Mouse (Mus musculus) embryonic facial prominence, embryonic 14.5 days (tissue): ENCODE data around the gene Rasal1. TPM values are rescaled to one million over a fixed set of nuclear protein-coding genes. Genes with fewer than 3 reads are reported as not detected.

Source experiments
- ATAC-seq: fragments of 200-750 bp; cut with Nextera tagmentation; 2 replicates; pipeline ENCODE4 v1.8.0; 2017; ENCODE audit warnings: low read depth, moderate number of reproducible peaks, moderate TSS enrichment
- DNase-seq: peaks from one replicate; pipeline ENCODE4 v3.0.0-alpha.2; 2015; ENCODE audit warnings: low spot score
- H3K27ac ChIP-seq: fragments of 300-500 bp; sonication (generic); replicated peaks from 2 replicates; pipeline ENCODE4 v1.5.1; 2014; ENCODE audit warnings: low read depth, mild to moderate bottlenecking, low read length, moderate library complexity
- H3K27me3 ChIP-seq: fragments of 300-500 bp; sonication (generic); replicated peaks from 2 replicates; pipeline ENCODE4 v1.6.1; 2014; ENCODE audit warnings: low read length; ENCODE audit not compliant: control insufficient read depth, insufficient read depth
- H3K36me3 ChIP-seq: fragments of 300-500 bp; sonication (generic); 2 replicates; pipeline ENCODE4 v1.6.1; 2014; ENCODE audit warnings: low read length, mixed read lengths; ENCODE audit not compliant: control insufficient read depth, insufficient read depth
- H3K4me1 ChIP-seq: fragments of 300-500 bp; sonication (generic); 2 replicates; pipeline ENCODE4 v1.6.1; 2014; ENCODE audit warnings: antibody characterized with exemption, low read length; ENCODE audit not compliant: control insufficient read depth, insufficient read depth
- H3K4me2 ChIP-seq: fragments of 300-500 bp; sonication (generic); 2 replicates; pipeline ENCODE4 v1.6.1; 2014; ENCODE audit warnings: low read depth, mild to moderate bottlenecking, low read length, moderate library complexity, mixed read lengths
- H3K4me3 ChIP-seq: fragments of 300-500 bp; sonication (generic); 2 replicates; pipeline ENCODE4 v1.5.1; 2014; ENCODE audit warnings: low read depth, mild to moderate bottlenecking, low read length
- H3K9ac ChIP-seq: fragments of 300-500 bp; sonication (generic); 2 replicates; pipeline ENCODE4 v1.6.1; 2014; ENCODE audit warnings: low read depth, mild to moderate bottlenecking, low read length, moderate library complexity, mixed read lengths
- H3K9me3 ChIP-seq: fragments of 300-500 bp; sonication (generic); 2 replicates; pipeline ENCODE4 v1.6.1; 2016; ENCODE audit warnings: low read length; ENCODE audit not compliant: control insufficient read depth
- WGBS: fragments of 180-500 bp; shearing (Covaris S2); extraction: QIAGEN DNeasy Blood & Tissue Kit; methylation state at CpG from one replicate; pipeline ENCODE4 v1.1.7; 2014; 5-methylcytosine and 5-hydroxymethylcytosine counted together
- polyA plus RNA-seq: library from polyadenylated mRNA; unstranded; fragments of >200 nt; fragmentation: Nextera tagmentation; extraction: Ambion mirVana; gene quantifications from 2 replicates; pipeline ENCODE4 v1.2.1, GENCODE M21; 2014

Gene Rasal1
- polyA plus RNA-seq = 0.50 and 1.4 TPM in 2 replicates

DNA sequence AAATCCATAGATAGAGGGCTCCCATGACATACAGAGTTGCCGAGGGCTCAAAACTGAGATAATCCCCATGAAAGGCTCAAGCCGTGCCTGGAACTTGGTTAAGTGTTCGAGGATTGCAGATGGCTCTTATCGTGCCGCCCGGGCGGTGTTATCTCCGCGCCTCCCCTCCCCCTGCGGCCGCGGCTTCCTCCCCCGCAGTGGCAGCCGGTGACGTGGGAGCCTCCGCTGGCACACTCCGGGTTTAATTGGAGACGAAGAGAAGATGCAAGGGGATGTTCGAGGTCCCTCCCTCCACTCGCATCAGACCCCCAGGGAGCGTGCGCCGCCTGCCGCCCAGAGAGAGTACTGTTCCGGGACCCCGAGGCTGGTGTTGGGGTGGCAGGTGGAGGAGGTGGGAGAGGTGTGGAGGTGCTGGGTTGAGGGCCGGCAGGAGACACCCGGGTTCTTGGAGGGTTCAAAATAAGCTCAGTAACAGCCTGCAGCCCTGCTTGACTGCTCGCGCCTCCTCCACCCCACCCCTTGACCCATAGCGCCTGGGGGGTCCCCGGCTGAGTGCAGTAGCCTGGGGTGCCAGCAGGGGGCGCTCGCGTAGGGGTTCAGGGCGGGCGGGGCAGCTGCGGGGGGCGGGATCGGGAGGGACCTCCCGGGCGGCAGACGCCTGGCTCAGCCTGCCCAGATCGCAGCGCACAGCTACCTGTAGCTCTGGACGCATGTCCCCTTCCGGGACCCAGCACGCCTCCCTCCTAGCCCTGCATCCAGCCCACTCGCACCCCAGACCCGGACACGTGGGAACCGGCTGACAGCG lies at the start of gene Rasal1:
TSS of gene Rasal1 (plus strand) at position 244 of the 805 bp plus-strand sequence.
- WGBS = under 1% methylated on average over 38 of the region's 53 CpGs
- Histone ChIP-seq H3K9ac (peak within 1 kb of the TSS; percentile 30; the same call in 1 of the 2 replicates), H3K27me3 (peaks cover 49% of the 10 kb centered on the region), H3K36me3 (no peaks in the 10 kb centered on the region), H3K9me3 (no peaks in the 10 kb centered on the region), H3K27ac (no peak within 1 kb of the TSS), H3K4me3 (peak within 1 kb of the TSS; percentile 25), H3K4me2 (peak within 1 kb of the TSS; percentile 50), H3K4me1 (no peaks in the 10 kb centered on the region)
- DNase-seq = no peak
- peak; percentile 62; the same call in 1 of the 2 replicates for ATAC-seq

DNA sequence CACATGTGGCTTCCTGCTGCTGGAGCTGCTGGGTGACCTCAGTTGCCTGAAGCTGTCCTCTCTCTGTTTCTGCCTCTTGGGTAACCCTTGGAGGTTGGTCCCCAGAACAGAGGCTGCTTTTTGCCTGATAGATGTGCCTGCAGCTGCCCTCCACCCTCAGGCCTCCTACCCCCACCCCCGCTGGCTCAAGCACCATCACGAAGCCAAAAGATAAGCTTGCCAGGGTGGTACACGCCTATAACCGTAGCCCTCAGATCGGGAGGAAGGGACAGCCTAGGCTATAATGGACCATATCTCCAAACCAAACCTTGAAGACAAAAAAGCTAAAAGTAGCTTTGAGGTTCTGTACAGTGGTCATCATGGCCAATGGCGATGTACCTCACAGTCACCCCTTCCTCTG lies 49.0 kb upstream of the Rasal1 start:
- Histone ChIP-seq H3K27me3 (no peaks in the 10 kb centered on the region), H3K9me3 (no peaks in the 10 kb centered on the region), H3K4me3 (no peak overlapping the region), H3K4me2 (no peak overlapping the region), H3K9ac (no peak overlapping the region), H3K36me3 (no peaks in the 10 kb centered on the region), H3K27ac (no peak overlapping the region), H3K4me1 (no peaks in the 10 kb centered on the region)
- ATAC-seq (no peak), DNase-seq (no peak)
- 97% methylated on average over 6 of the region's 6 CpGs for WGBS

DNA sequence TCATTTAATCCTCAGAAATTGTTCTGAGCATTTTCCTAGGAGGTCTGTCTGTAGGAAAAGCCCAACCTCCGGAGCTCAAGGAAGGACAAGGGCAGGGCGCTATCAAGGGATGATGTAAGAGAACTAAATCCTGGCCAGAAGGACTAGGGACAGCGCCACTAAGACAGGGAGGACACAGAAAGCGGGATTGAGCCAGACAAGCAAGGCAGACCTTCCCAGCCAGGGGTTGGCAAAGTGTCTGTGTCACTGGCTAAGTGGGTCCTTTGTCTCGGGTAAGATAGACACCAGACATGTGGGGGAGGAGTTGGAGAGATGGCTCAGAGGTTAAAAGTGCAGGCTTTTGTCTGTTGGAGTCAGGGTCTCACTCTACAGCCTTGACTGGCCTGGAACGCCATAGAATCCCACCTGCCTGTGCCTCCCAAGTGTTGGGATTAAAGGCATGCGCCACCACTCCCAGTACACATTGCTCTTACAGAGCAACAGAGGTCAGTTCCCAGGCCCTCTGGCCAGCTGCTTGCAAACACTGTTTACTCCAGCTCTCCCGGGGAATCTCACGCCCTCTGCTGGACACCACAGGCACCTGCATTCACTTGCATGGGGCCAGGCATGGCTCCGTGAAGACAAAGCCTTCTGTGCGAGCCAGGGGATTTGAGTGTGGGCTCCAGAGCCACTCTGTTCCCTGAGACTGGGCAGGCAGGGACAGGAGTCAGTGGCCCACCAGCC lies 47.5 kb upstream of the Rasal1 start:
- Histone ChIP-seq H3K4me2 (no peak overlapping the region), H3K9me3 (no peaks in the 10 kb centered on the region), H3K27me3 (no peaks in the 10 kb centered on the region), H3K4me1 (no peaks in the 10 kb centered on the region; the same call in 1 of the 2 replicates), H3K36me3 (no peaks in the 10 kb centered on the region), H3K27ac (no peak overlapping the region), H3K9ac (no peak overlapping the region), H3K4me3 (no peak overlapping the region)
- DNase-seq = no peak
- WGBS = 54% methylated on average over 11 of the region's 11 CpGs
- no peak for ATAC-seq

DNA sequence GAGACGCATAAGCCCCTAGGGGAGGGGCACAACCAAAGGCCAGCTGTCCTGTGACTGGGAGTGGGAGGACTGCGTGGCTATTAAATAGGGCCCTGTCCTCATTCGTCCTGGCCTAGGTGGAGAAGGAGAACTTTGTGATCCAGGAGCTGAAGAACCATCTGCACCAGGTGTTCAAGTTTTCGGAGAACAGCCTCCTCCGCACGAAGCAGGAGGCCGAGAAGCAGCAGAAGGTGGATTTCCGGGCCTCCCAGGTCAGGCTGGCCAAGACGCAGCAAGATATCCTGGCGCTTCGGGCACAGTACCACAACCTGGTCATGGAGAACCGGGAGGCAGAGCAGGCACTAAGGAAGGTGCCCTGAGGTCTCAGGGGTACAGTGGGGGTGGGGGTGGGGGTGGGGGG lies 46.4 kb upstream of the Rasal1 start:
- Histone ChIP-seq H3K4me2 (no peak overlapping the region), H3K27me3 (no peaks in the 10 kb centered on the region), H3K27ac (no peak overlapping the region), H3K9me3 (no peaks in the 10 kb centered on the region), H3K4me3 (no peak overlapping the region), H3K9ac (no peak overlapping the region), H3K4me1 (no peaks in the 10 kb centered on the region; the same call in 1 of the 2 replicates), H3K36me3 (no peaks in the 10 kb centered on the region)
- WGBS = 91% methylated on average over 12 of the region's 12 CpGs
- ATAC-seq = no peak
- no peak for DNase-seq

DNA sequence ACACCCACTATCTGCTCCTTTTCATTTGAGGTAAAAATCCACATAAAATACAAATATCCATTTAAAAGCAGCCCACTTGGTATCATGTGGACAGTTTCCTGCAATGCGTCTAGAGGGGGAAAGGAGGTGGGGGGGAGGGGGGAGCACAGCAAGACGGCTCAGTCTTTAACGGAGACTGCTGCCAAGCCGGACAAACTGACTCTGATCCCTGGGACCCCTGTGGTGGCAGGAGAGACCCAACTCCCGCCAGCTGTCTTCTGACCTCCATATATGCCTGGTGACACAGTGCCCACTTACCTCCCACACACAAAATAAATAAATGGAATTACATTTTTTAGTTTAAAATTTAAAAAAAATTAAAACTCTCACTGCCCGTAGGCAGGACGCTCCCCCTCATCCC lies 45.1 kb upstream of the Rasal1 start:
- WGBS = 61% methylated on average over 7 of the region's 7 CpGs
- H3K27me3 ChIP-seq = no peaks in the 10 kb centered on the region
- H3K27ac ChIP-seq = no peak overlapping the region
- H3K4me3 ChIP-seq = no peak overlapping the region
- no peak for DNase-seq
- H3K9me3 ChIP-seq = no peaks in the 10 kb centered on the region
- H3K4me2 ChIP-seq = no peak overlapping the region
- no peak overlapping the region for H3K9ac ChIP-seq
- H3K36me3 ChIP-seq = no peaks in the 10 kb centered on the region
- H3K4me1 ChIP-seq = no peaks in the 10 kb centered on the region; the same call in 1 of the 2 replicates
- ATAC-seq = no peak

DNA sequence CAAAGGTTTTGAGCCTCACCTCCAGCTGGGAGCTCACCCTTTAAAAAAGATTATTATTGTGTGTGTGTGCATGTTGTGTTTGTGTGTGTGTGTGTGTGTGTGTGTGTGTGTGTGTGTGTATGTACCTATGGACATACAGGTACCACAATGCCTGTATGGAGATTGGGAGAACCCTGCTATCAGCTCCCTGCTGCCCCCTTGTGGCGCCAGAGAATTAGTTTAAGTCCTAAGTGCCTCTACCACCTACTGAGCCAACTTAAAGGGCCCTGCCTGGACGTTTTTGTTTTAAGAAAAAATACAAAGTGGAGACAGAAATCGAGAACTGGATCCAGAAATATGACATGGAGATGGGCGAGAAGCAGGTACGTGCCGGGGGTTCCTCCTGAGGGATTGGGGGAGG lies 43.8 kb upstream of the Rasal1 start:
- Histone ChIP-seq H3K9me3 (no peaks in the 10 kb centered on the region), H3K4me1 (no peaks in the 10 kb centered on the region; the same call in 1 of the 2 replicates), H3K27me3 (no peaks in the 10 kb centered on the region), H3K4me2 (peak overlapping the region; percentile 67), H3K27ac (no peak overlapping the region; the same call in 1 of the 2 replicates), H3K9ac (peak overlapping the region; percentile 53), H3K36me3 (0 out of 2 replicates have a peak, but pooled peaks cover 2% of the 10 kb centered on the region), H3K4me3 (peak overlapping the region; percentile 39)
- 0% methylated on average over 6 of the region's 6 CpGs for WGBS
- ATAC-seq (peak; percentile 73), DNase-seq (peak; percentile 87)

DNA sequence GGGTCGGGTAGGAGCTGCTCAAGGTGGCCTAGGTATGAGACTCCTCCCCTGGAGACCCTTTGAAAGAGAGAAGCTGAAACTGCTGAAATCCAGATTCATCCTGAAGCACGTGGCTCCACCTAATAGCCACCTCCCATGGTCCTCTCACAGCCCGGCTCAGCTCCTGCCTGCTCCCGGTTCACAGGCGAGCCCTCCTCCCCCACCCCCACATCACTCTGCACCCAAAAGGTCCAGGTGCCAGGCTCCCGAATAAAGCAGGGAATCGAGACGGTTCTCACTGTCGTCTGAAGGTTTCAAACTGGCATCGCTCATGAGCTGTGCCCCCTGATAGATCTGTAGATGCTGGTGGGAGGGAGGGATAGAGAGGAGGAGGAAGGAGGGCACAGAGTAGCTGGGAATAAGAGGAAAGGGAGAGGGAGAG lies 43.4 kb upstream of the Rasal1 start:
- H3K4me3 ChIP-seq = peak overlapping the region; percentile 39
- no peaks in the 10 kb centered on the region for H3K9me3 ChIP-seq
- H3K27me3 ChIP-seq = no peaks in the 10 kb centered on the region
- H3K9ac ChIP-seq = peak overlapping the region; percentile 53
- ATAC-seq = peak; percentile 26
- 0 out of 2 replicates have a peak, but pooled peaks cover 2% of the 10 kb centered on the region for H3K36me3 ChIP-seq
- DNase-seq = no peak
- 2% methylated on average over 10 of the region's 10 CpGs for WGBS
- H3K4me2 ChIP-seq = peak overlapping the region; percentile 67
- H3K27ac ChIP-seq = no peak overlapping the region; the same call in 1 of the 2 replicates
- no peaks in the 10 kb centered on the region; the same call in 1 of the 2 replicates for H3K4me1 ChIP-seq

DNA sequence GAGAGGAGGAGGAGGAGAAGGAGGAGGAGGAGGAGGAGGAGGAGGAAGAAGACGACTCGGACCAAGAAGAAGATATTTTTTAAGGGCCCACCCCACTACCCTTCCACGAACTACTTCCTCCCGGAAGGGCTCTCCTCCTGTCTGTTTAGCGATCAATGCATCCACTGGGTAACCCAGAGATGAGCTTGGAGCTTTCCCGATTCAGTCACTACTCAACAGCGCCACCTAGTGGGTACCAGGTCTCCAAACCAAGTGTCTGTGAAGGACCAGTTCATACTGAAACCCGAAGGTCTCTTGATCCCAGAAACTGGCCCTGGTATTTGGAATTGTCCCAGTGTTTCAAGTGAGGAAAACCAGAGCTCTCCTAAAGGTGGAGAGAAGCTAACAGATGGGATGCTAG lies 42.9 kb upstream of the Rasal1 start:
- H3K9me3 ChIP-seq = no peaks in the 10 kb centered on the region
- DNase-seq (peak; percentile 95), ATAC-seq (peak; percentile 80)
- no peaks in the 10 kb centered on the region; the same call in 1 of the 2 replicates for H3K4me1 ChIP-seq
- H3K36me3 ChIP-seq = 0 out of 2 replicates have a peak, but pooled peaks cover 2% of the 10 kb centered on the region
- H3K9ac ChIP-seq = peak overlapping the region; percentile 53
- no peaks in the 10 kb centered on the region for H3K27me3 ChIP-seq
- H3K4me3 ChIP-seq = peak overlapping the region; percentile 39
- no peak overlapping the region for H3K27ac ChIP-seq
- 5% methylated on average over 6 of the region's 8 CpGs for WGBS
- H3K4me2 ChIP-seq = peak overlapping the region; percentile 67
